Mouse (Mus musculus): ENCODE data around the gene Nnat. TPM values are rescaled to one million over a fixed set of nuclear protein-coding genes. Genes with fewer than 3 reads are reported as not detected.
A peak's percentile ranks its signal among the peaks of the same experiment; 100 is the strongest.

The Nnat gene
- polyA plus RNA-seq, 2 experiments, result 299 to 452 TPM

DNA sequence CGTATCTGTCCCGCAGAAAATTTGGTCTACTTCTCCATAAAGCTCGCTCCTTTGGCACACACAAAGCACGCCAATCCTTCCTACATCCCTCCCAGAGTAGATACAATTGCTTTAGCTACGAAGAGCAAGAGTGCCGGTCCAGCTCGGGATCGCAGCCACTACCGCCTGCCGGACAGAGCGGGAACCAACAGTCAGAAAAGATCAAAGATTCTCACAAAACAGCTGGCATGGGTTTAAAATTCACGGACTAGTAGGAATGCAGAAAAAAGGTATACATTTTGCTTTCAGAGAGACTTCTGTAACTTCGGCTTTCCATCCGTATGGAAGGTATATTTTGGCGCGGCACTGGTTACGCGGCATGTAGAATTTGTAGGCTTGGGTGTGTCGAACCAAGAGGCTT, 438 bp upstream of the Nnat start:
- WGBS, result 56% methylated on average over 19 of the region's 19 CpGs
- DNase-seq (ENCODE audit: low spot score), result no peak
- ATAC-seq (ENCODE audit: low FRiP score, low read depth), result no peak
- H3K27ac ChIP-seq (replicated peaks; ENCODE audit: low read depth, low read length), result 0 out of 2 replicates have a peak overlapping the region, but pooled peaks have one; percentile 22
- peak overlapping the region; percentile 53 for H3K4me2 ChIP-seq (replicated peaks; ENCODE audit: low read depth, low read length, severe bottlenecking)
- H3K9me3 ChIP-seq (ENCODE audit: control insufficient read depth, low read length), result peaks cover 58% of the 10 kb centered on the region
- H3K27me3 ChIP-seq (ENCODE audit: control insufficient read depth, insufficient read depth, low read length), result no peaks in the 10 kb centered on the region
- peaks cover 24% of the 10 kb centered on the region for H3K4me1 ChIP-seq (ENCODE audit: control insufficient read depth, insufficient read depth, low read length)
- H3K9ac ChIP-seq (ENCODE audit: low read depth, low read length, severe bottlenecking), result no peak overlapping the region
- H3K36me3 ChIP-seq (ENCODE audit: control insufficient read depth, insufficient read depth, low read length), result peaks cover 38% of the 10 kb centered on the region
- H3K4me3 ChIP-seq (replicated peaks; ENCODE audit: low read length), result peak overlapping the region; percentile 53
- TF ChIP-seq POLR2A (IDR thresholded peaks at IDR 0.05; ENCODE audit: borderline replicate concordance, extremely low read depth, insufficient read depth, insufficient read length), result no peak

DNA sequence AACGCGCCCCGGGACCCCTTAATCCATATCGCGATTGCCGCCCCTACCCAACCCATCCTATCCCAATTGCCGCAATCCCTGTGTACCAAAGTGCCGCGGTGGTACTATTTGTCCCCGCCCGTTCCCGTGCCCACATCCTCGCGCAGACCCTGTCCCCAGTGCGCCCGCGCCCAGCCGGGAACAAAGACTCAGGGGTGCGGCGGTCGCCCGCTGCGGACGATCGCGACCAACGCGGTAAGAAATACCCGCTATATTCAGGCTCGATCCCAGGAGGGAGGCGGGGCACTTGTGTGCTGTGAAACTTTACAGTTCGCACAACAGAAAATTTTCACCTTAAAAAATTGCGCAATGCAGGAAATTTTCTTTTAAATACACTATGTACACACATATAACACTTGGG, 424 bp downstream of the Nnat start:
- 62% methylated on average over 33 of the region's 33 CpGs for WGBS
- Histone ChIP-seq H3K9me3 (ENCODE audit: control insufficient read depth, low read length) (peaks cover 58% of the 10 kb centered on the region), H3K36me3 (ENCODE audit: control insufficient read depth, insufficient read depth, low read length) (peaks cover 38% of the 10 kb centered on the region), H3K27ac (replicated peaks; ENCODE audit: low read depth, low read length) (peak overlapping the region; percentile 65), H3K27me3 (ENCODE audit: control insufficient read depth, insufficient read depth, low read length) (no peaks in the 10 kb centered on the region), H3K9ac (ENCODE audit: low read depth, low read length, severe bottlenecking) (peak overlapping the region; percentile 71), H3K4me3 (replicated peaks; ENCODE audit: low read length) (peak overlapping the region; percentile 53), H3K4me1 (ENCODE audit: control insufficient read depth, insufficient read depth, low read length) (peaks cover 25% of the 10 kb centered on the region), H3K4me2 (replicated peaks; ENCODE audit: low read depth, low read length, severe bottlenecking) (peak overlapping the region; percentile 53)
- ATAC-seq (ENCODE audit: low FRiP score, low read depth), result no peak
- no peak for DNase-seq (ENCODE audit: low spot score)
- TF ChIP-seq POLR2A (IDR thresholded peaks at IDR 0.05; ENCODE audit: borderline replicate concordance, extremely low read depth, insufficient read depth, insufficient read length), result no peak

GRCm38 (mm10) chr2:157561165-157561836, 1.4 kb downstream of the Nnat start:
- WGBS, result 55% methylated on average over 27 of the region's 27 CpGs
- ATAC-seq (ENCODE audit: low FRiP score, low read depth) (peak; percentile 35), DNase-seq (ENCODE audit: low spot score) (peak; percentile 90)
- peaks cover 58% of the 10 kb centered on the region for H3K9me3 ChIP-seq (ENCODE audit: control insufficient read depth, low read length)
- TF ChIP-seq POLR2A (IDR thresholded peaks at IDR 0.05; ENCODE audit: borderline replicate concordance, extremely low read depth, insufficient read depth, insufficient read length), result no peak
- H3K4me2 ChIP-seq (replicated peaks; ENCODE audit: low read depth, low read length, severe bottlenecking), result peak overlapping the region; percentile 53
- peaks cover 38% of the 10 kb centered on the region for H3K36me3 ChIP-seq (ENCODE audit: control insufficient read depth, insufficient read depth, low read length)
- H3K4me1 ChIP-seq (ENCODE audit: control insufficient read depth, insufficient read depth, low read length), result peaks cover 16% of the 10 kb centered on the region
- peak overlapping the region; percentile 53 for H3K4me3 ChIP-seq (replicated peaks; ENCODE audit: low read length)
- H3K27ac ChIP-seq (replicated peaks; ENCODE audit: low read depth, low read length), result no peak overlapping the region
- no peaks in the 10 kb centered on the region for H3K27me3 ChIP-seq (ENCODE audit: control insufficient read depth, insufficient read depth, low read length)
- H3K9ac ChIP-seq (ENCODE audit: low read depth, low read length, severe bottlenecking), result peak overlapping the region; percentile 21; the same call in 1 of the 2 replicates

- ATAC-seq (ENCODE audit: low FRiP score, low read depth) (no peak), DNase-seq (ENCODE audit: low spot score) (no peak)
- 42% methylated on average over 2 of the region's 2 CpGs for WGBS
- no peak overlapping the region for H3K9ac ChIP-seq (ENCODE audit: low read depth, low read length, severe bottlenecking)
- H3K36me3 ChIP-seq (ENCODE audit: control insufficient read depth, insufficient read depth, low read length), result peaks cover 24% of the 10 kb centered on the region
- H3K4me1 ChIP-seq (ENCODE audit: control insufficient read depth, insufficient read depth, low read length), result peaks cover 15% of the 10 kb centered on the region
- no peak overlapping the region for H3K4me2 ChIP-seq (replicated peaks; ENCODE audit: low read depth, low read length, severe bottlenecking)
- no peak overlapping the region for H3K4me3 ChIP-seq (replicated peaks; ENCODE audit: low read length)
- H3K27me3 ChIP-seq (ENCODE audit: control insufficient read depth, insufficient read depth, low read length), result no peaks in the 10 kb centered on the region
- no peak overlapping the region for H3K27ac ChIP-seq (replicated peaks; ENCODE audit: low read depth, low read length)
- TF ChIP-seq POLR2A (IDR thresholded peaks at IDR 0.05; ENCODE audit: borderline replicate concordance, extremely low read depth, insufficient read depth, insufficient read length), result no peak
- H3K9me3 ChIP-seq (ENCODE audit: control insufficient read depth, low read length), result peaks cover 49% of the 10 kb centered on the region
Observed at GRCm38 (mm10) chr2:157563031-157563430, 3.2 kb downstream of the Nnat start.

- Histone ChIP-seq H3K4me2 (replicated peaks; ENCODE audit: low read depth, low read length, severe bottlenecking) (peak overlapping the region; percentile 79; the same call in 1 of the 2 replicates), H3K27me3 (ENCODE audit: control insufficient read depth, insufficient read depth, low read length) (no peaks in the 10 kb centered on the region), H3K9ac (ENCODE audit: low read depth, low read length, severe bottlenecking) (no peak overlapping the region), H3K9me3 (ENCODE audit: control insufficient read depth, low read length) (peaks cover 32% of the 10 kb centered on the region), H3K27ac (replicated peaks; ENCODE audit: low read depth, low read length) (no peak overlapping the region), H3K36me3 (ENCODE audit: control insufficient read depth, insufficient read depth, low read length) (peaks cover 18% of the 10 kb centered on the region), H3K4me3 (replicated peaks; ENCODE audit: low read length) (peak overlapping the region; percentile 97), H3K4me1 (ENCODE audit: control insufficient read depth, insufficient read depth, low read length) (peaks cover 11% of the 10 kb centered on the region)
- TF ChIP-seq POLR2A (IDR thresholded peaks at IDR 0.05; ENCODE audit: borderline replicate concordance, extremely low read depth, insufficient read depth, insufficient read length), result no peak
- ATAC-seq (ENCODE audit: low FRiP score, low read depth) (no peak), DNase-seq (ENCODE audit: low spot score) (no peak)
- WGBS, result 75% methylated on average over 4 of the region's 4 CpGs
Observed at GRCm38 (mm10) chr2:157564723-157565122, 4.8 kb downstream of the Nnat start.

Measured in limb, embryonic 14.5 days (tissue).